In genomic region chrX:36939806-36940413, GRCm38 (mm10) we compare ENCODE assay signal across 7 mouse cellular contexts. TPM values are rescaled to one million over a fixed set of nuclear protein-coding genes. Genes with fewer than 3 reads are reported as not detected.
DNase-seq lines count a peak whose midpoint lies in the region; ATAC-seq lines count a peak whose summit lies in the region.

No protein-coding gene starts in this region.

- H3K27me3 ChIP-seq in midbrain, embryonic 14.5 days (ENCODE audit: control insufficient read depth, insufficient read depth, low read length): no peaks in the 10 kb centered on the region
- H3K27me3 ChIP-seq in midbrain, embryonic 15.5 days (replicated peaks): no peaks in the 10 kb centered on the region

- H3K27ac ChIP-seq in midbrain, embryonic 14.5 days (replicated peaks; ENCODE audit: low read depth, low read length): no peak overlapping the region
- H3K27ac ChIP-seq in midbrain, embryonic 15.5 days: no peak overlapping the region

- no peak overlapping the region for H3K9ac ChIP-seq in midbrain, embryonic 14.5 days (replicated peaks; ENCODE audit: low read length)
- H3K9ac ChIP-seq in midbrain, embryonic 15.5 days: no peak overlapping the region

- no peak overlapping the region for H3K4me2 ChIP-seq in midbrain, embryonic 14.5 days (ENCODE audit: low read length)
- no peak overlapping the region for H3K4me2 ChIP-seq in midbrain, embryonic 15.5 days

- H3K36me3 ChIP-seq in midbrain, embryonic 14.5 days (ENCODE audit: control insufficient read depth, insufficient read depth, low read length): peaks cover 7% of the 10 kb centered on the region; the same call in 1 of the 2 replicates
- H3K36me3 ChIP-seq in midbrain, embryonic 15.5 days (replicated peaks): 0 out of 2 replicates have a peak, but pooled peaks cover 7% of the 10 kb centered on the region

- no peak for ATAC-seq in midbrain, embryonic 14.5 days (ENCODE audit: low FRiP score, low TSS enrichment)
- no peak for ATAC-seq in midbrain, embryonic 15.5 days (replicated peaks)

- intact Hi-C loops in gastrocnemius, postnatal 14 days (cut with DNase I; ENCODE audit: low total_unique reads): no loop called here

- peak; percentile 34 for DNase-seq in midbrain, embryonic 14.5 days
- peak; percentile 50 to 57 for DNase-seq in adrenal gland, postnatal 36 days
- DNase-seq in gastrocnemius, postnatal 14 days: peak; percentile 40
- DNase-seq in kidney, postnatal 10 days: peak; percentile 58
- peak; percentile 71 for DNase-seq in skeletal muscle tissue, adult 2 months (ENCODE audit: low read depth, low spot score)
- DNase-seq in thymus, postnatal 36 days: no peak

- WGBS in midbrain, embryonic 14.5 days: 85% methylated on average over 4 of the region's 4 CpGs
- WGBS in midbrain, embryonic 15.5 days: 75% methylated on average over 4 of the region's 4 CpGs

- no peaks in the 10 kb centered on the region for H3K4me1 ChIP-seq in midbrain, embryonic 14.5 days (ENCODE audit: control insufficient read depth, insufficient read depth, low read length)
- H3K4me1 ChIP-seq in midbrain, embryonic 15.5 days: no peaks in the 10 kb centered on the region

- H3K9me3 ChIP-seq in midbrain, embryonic 14.5 days (ENCODE audit: control insufficient read depth, low read length): no peaks in the 10 kb centered on the region
- H3K9me3 ChIP-seq in midbrain, embryonic 15.5 days: no peaks in the 10 kb centered on the region

- H3K4me3 ChIP-seq in midbrain, embryonic 14.5 days (replicated peaks; ENCODE audit: low read depth, low read length): no peak overlapping the region
- no peak overlapping the region for H3K4me3 ChIP-seq in midbrain, embryonic 15.5 days

RNA-seq across cellular contexts. Expression of gene Nkrf, which starts 37.2 kb away (rescaled TPM):
- 17.5 and 20.0 TPM in 2 replicates for polyA plus RNA-seq in midbrain, embryonic 14.5 days (2014; fragmentation: Nextera tagmentation; extraction: Ambion mirVana)
- 16.7 TPM in 2 replicates for polyA plus RNA-seq in midbrain, embryonic 15.5 days (2015; fragmentation: Nextera tagmentation; extraction: Ambion mirVana)
- 10 to 100 TPM; 10.6 to 14.6 TPM for total RNA-seq in adrenal gland, postnatal 36 days (2021)
- 1 to 10 TPM; 3.7 to 4.2 TPM for total RNA-seq in gastrocnemius, postnatal 14 days (2021)

RNA-seq across cellular contexts. Expression of gene Sept6, which starts 51.7 kb away (rescaled TPM):
- 62.2 and 76.7 TPM in 2 replicates for polyA plus RNA-seq in midbrain, embryonic 14.5 days (2014; fragmentation: Nextera tagmentation; extraction: Ambion mirVana)
- polyA plus RNA-seq in midbrain, embryonic 15.5 days (2015; fragmentation: Nextera tagmentation; extraction: Ambion mirVana): 76.1 and 77.6 TPM in 2 replicates
- 10 to 100 TPM; 20.7 to 24.4 TPM for total RNA-seq in adrenal gland, postnatal 36 days (2021)
- 1 to 10 TPM; 4.3 to 7.0 TPM for total RNA-seq in gastrocnemius, postnatal 14 days (2021)

Comparison
In these comparisons a context has a peak if more than half of its experiments do, and no peak if none do; other contexts are left out.
1. DNase-seq: peak in midbrain, embryonic 14.5 days (single experiment), adrenal gland, postnatal 36 days (2 of 2), gastrocnemius, postnatal 14 days (single experiment), kidney, postnatal 10 days (single experiment) and skeletal muscle tissue, adult 2 months (single experiment); none in thymus, postnatal 36 days (0 of 2).